Mouse (Mus musculus) embryo, embryonic 9.5 days (tissue): ENCODE measurements at regions not wholly inside any gene's neighbourhood (a gene's known extent, or its start where the extent isn't known, plus 50 kb on each side); places are given as distances from the start of the nearest gene placed in this dataset.

Source experiments
- DNase-seq: peaks from one replicate; pipeline ENCODE4 v3.0.0-alpha.2; 2017; ENCODE audit errors: extremely low spot score

DNA sequence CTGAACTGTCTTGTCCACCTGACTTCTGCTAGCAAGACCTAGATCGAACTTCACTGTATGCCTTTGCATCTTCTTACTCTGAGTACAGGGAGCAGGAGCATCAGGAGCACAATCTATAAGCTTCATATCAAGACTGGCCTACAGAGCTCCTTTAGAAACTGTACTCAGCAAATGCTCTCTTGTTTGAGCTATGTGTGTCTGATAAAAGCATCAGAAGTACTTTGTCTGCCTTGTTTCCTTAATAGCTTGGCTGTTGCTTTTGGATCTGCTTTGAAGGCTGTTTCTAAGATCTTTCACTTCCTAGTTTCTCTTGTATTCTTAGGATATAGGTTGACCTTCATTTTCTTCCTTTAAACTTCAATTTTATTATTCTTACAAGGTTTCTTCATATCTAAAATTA lies 175.3 kb upstream of the Cypt12 start:
- no peak for DNase-seq

DNA sequence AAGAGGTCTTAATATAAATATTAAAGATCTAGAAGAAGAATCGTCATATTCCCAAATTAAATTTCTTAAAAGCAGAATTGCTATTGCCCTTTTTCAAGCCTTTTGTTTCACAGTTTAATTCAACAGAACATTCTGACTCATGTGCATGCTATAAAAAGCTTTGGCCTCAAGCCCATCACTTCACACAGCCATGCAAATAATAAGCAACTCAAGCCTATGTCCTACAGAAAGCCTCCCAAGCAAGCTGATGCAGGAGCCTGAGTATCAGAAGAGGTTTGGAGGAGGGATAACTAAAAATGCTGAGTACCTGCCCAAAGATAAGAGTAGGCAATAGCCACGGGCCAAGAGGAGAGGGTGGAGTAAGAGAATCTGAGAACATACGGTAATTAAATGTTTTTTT lies 169.1 kb upstream of the Cypt12 start:
- DNase-seq: no peak

DNA sequence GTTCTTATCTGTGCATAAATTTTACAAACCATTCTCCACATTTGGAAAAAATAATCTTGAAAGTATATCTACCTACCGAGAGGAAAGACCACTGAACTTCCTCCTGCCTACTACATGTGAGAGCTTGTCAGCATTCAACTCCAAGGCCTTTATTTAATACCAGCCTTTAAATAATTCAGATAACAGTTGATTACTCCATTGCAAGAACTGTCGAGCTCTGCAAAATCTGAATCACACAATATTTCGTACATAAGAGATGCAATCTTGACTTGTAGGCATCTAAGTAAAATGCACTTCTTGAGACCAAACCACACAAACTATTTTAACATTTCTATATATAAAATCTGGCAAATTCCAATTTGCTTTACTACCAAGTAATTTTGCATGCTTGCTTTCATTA lies 164.1 kb upstream of the Cypt12 start:
- no peak for DNase-seq

GRCm38 (mm10) chr3:17784587-17784986 lies 163.6 kb upstream of the Cypt12 start:
- no peak for DNase-seq

GRCm38 (mm10) chr3:17785106-17786022 lies 162.8 kb upstream of the Cypt12 start:
- DNase-seq: peak; percentile 78

DNA sequence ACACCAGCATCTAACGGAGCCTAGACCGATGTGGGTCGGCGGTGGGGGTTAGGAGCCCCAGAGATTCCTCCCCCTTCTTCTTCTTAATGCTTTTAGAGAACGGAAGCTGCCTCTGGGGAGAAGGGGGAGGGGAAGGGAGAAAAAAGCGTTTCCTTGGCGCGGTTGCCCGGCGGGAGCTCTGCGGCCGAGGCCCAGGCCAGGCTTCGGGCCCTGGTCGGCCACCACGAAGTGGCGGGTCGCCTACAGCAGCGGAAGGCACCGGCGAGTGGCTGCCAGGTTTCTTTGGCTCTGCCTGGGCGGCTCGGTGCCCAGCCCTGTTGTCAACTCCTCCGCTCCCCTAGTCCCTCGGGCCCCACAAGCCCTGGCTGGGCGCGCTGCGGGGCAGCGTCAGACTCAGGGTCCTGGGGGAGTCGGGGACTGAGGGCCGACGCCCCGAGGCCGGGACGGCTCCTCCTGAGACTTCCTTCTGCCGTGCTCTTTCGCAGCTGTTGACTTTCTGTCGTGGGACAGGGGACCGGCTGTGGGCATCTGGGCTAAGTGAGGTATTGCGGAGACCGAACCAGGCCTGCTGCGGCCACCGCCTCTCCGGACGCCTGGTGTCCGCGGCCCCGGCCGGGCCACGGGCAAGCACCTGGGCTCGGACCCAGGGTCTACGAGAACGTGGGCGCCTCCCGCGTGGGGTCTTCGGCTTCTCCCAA lies 162.0 kb upstream of the Cypt12 start:
- no peak for DNase-seq

DNA sequence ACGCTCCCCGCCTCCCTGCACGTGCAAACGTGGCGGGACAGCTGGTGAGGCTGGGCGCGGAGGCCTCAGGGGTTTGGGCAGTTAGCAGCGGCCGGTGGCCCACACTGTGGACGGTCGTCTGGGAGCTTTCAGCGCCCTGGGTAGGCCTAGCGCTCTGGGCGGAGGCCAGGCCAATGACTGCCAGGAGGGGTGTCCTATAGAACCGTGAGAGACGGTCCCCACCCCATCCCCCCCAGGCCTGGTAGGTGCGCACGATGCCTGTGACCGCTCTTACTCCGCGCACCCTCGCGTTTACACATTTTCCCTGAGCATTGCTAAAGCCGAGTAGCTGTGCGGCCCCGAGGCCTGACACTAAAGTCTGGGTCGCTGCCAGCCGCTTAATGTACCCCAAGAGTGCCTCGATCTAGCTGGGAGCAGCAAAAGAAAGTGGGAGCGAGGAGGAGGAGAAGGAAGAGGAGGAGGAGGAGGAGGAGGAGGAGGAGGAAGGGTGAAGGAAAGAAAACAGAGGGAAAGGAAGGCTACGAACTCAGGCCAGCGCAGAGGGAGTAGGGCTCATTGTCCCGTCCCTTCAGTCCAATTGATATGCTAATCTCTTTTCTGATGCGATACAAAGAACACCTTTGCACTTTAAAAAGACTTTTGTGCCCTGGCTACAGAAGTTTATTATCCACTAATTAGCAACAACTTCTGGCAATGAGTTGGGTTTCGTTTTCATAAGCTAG lies 161.3 kb upstream of the Cypt12 start:
- DNase-seq: peak; percentile 60

- peak; percentile 37 for DNase-seq
These were observed 160.5 kb upstream of the Cypt12 start for GRCm38 (mm10) chr3:17787443-17788333.

DNA sequence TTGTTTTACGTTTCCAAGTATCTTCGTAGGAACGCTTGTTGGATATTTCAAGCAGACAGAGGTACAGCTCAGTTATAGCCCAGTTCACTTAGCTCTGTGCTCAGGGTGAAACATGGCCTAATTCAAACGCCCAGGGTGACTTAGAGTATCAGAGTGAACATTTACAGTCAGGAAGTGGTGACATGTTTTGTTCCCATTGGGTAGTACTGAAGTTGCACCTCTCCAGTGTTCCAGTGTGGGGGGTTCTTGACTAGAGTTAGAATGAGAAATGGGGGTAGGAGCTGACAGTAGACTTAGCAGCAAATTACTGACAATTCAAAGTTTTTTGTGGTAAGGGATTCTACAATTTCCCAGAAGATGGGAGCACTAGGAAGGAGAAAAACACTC lies 159.9 kb upstream of the Cypt12 start:
- no peak for DNase-seq

DNA sequence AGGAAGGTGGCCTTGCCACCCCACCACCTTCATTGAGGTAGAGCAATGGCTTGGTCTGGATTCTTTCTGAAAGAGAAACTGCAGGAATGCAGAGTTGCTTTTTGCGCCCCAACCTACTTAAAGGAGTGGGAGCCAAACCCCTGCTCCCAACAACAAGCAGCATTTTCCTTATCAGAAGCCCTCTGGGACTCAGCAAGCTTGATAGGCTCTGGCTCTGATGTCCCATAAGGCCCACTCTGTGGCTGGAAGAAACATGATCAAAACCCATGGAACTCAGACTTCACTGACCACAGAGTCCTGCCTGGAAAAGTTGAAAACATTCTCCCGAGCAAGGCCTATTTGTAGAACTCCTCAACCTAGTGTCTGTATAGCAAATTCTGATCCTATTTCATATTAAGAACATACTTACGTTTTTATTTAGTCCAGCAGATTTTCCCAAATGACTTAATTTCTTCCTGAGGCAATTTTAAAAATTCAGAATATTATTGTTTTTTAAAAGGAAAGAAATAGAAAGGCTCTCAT lies 159.4 kb upstream of the Cypt12 start:
- DNase-seq: no peak

- DNase-seq: peak; percentile 50
These were observed 158.6 kb upstream of the Cypt12 start for GRCm38 (mm10) chr3:17789454-17790196.

GRCm38 (mm10) chr3:17790331-17790730 lies 157.9 kb upstream of the Cypt12 start:
- peak; percentile 53 for DNase-seq

DNA sequence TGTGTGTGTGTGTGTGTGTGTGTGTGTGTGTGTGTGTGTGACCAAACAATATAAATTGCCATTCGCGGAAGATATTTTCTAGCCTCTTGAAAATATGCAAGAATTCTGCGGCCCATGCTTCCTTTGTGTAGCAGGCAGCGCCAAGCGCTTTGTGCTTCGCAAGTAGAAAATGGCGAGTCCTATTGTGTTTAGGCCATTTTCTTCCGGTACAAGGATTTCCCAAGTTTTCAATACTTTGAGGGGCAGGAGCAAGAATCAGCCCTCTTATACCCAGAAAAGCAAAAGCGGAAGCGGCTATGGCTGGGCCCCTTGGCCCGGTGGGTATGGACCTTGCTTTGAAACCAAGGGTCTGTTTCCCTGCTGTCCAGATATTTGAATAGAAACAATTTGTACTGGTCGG lies 157.4 kb upstream of the Cypt12 start:
- peak; percentile 40 for DNase-seq

DNA sequence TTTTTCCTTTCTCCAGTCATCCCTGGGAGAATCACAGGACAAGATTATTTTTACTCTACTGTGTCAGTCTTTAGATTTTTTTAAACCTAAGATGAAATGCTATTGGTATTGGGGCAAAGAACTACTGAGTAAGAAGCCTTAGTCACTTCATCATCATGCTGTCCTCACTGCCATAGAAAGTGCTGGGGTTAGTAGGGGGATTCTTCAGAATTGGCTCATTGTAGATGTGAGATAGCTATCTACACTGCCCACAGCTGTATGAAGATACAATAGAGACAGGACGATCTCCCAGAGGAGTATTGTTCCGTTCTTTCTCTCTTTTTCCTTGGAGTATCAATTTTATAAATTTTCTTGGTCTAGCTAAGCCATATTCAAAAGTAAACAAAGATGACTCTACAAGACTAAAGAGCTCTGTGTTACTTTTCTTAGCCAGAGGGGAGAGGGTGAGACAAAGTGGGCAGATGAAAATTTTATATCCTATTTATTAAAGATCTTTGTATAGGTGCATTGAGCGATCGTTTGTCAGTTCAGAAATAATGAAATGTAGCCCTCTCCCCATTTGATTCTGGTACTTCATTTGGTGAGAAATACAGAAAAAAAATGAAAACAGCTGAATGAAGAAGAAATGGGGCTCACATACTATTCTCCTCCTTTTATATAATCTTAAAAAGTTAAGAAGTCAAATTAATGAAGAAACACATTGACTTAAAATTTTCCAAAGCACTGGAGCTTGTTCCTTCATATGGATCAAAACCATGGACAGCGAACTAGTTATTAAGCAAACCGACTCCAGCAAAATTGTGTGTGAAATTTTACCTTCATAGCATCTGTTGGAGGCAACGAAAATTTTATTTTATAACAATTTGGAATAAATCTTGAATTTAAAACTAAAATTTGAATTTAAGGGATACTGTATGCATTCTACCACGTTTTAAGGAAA lies 156.6 kb upstream of the Cypt12 start:
- no peak for DNase-seq

GRCm38 (mm10) chr3:17792537-17793039 lies 155.6 kb upstream of the Cypt12 start:
- no peak for DNase-seq

DNA sequence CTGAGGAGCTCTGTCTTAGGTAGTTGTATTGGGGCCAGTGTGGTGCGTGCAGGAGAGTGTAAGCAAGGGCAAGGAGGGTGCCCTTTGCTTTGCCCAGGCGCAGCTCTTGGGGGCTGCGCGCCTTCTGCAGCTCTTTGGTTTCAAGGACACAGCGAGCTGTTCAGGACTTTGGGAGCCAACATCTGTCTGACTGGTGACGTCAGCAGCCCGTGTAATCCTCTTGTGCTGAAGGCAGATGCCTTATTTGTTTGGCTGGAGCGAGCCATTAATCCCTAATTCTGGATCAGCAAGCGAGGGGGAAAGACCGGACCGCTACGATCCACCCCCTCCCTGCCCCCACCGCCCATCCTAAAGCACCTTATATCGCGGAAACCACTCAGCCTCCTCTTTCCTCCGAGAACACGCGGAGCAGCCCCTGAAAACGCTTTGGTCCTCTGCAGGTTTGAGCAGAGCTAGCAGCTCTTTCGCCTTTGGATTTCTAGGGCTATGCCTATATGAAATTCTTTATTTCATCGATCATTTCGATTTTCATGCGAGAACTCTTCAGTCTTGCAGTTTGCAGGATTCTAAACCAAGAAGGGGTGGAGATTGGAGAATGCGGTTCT lies 154.5 kb upstream of the Cypt12 start:
- peak; percentile 69 for DNase-seq

DNA sequence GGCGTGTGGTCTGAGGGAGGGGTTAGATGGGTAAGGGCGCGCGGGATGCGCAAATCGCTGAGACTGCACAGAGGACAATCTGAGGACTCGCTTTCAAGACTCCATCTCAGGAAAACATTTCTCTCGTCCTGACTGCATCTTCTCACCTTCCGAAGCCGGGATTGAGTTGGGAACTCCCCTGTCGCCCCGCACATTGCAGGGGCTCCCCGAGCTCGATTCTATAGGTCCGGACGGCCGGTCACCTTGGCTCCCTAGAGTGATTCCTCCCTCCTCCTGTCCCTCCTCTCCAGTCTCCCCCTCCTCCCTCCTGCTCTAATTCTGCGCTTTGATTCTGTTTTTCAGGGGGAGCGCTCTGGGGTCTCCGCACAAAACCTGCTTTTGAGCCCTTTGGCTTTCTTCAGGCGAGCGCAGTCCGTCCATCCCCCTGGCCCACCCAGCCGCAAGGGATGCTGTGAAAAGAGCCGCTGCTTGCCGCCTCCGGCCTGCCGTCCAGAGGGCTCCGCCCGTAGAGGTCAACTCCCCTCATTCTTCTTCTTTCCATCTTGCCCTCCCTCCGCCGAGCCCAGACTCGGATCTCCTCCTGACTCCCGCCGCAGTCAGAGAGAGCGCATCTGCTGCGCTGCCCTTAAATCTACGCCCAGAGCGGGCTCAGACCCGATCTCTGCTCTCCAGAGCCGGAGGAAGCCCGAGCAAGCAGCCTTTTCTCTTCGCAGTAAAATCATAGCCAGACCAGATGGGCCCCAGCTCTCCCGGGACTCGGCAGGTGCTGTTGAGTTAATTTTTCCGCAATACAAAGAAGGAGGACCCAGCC lies 153.8 kb upstream of the Cypt12 start:
- DNase-seq: peak; percentile 54
